Mouse (Mus musculus) forebrain, embryonic 13.5 days (tissue): ENCODE data around the gene Hlx. TPM values are rescaled to one million over a fixed set of nuclear protein-coding genes. Genes with fewer than 3 reads are reported as not detected.

Source experiments
- ATAC-seq: fragments of 200-750 bp; cut with Nextera tagmentation; 2 replicates; pipeline ENCODE4 v1.8.0; 2017
- H3K27ac ChIP-seq: fragments of 300-500 bp; sonication (generic); 2 replicates; pipeline ENCODE4 v1.5.1; 2015; ENCODE audit warnings: inconsistent platforms, mild to moderate bottlenecking, moderate library complexity
- H3K27me3 ChIP-seq: fragments of 300-500 bp; sonication (generic); 2 replicates; pipeline ENCODE4 v1.6.1; 2015; ENCODE audit warnings: mild to moderate bottlenecking, inconsistent platforms
- H3K36me3 ChIP-seq: fragments of 300-500 bp; sonication (generic); 2 replicates; pipeline ENCODE4 v1.6.1; 2015; ENCODE audit warnings: mild to moderate bottlenecking, inconsistent platforms; ENCODE audit not compliant: poor library complexity, severe bottlenecking
- H3K4me1 ChIP-seq: fragments of 300-500 bp; sonication (generic); 2 replicates; pipeline ENCODE4 v1.6.1; 2015; ENCODE audit warnings: inconsistent platforms
- H3K4me2 ChIP-seq: fragments of 300-500 bp; sonication (generic); 2 replicates; pipeline ENCODE4 v1.6.1; 2015; ENCODE audit warnings: inconsistent platforms, mild to moderate bottlenecking, moderate library complexity
- H3K4me3 ChIP-seq: fragments of 300-500 bp; sonication (generic); 2 replicates; pipeline ENCODE4 v1.5.1; 2015; ENCODE audit warnings: mild to moderate bottlenecking, inconsistent platforms
- H3K9ac ChIP-seq: fragments of 300-500 bp; sonication (generic); 2 replicates; pipeline ENCODE4 v1.6.1; 2015; ENCODE audit warnings: mild to moderate bottlenecking, inconsistent platforms
- H3K9me3 ChIP-seq: fragments of 300-500 bp; sonication (generic); replicated peaks from 2 replicates; pipeline ENCODE4 v1.6.1; 2016; ENCODE audit warnings: inconsistent platforms
- WGBS: fragments of 180-500 bp; shearing (Covaris S2); methylation state at CpG from one replicate; pipeline ENCODE4 v1.1.7; 2015; 5-methylcytosine and 5-hydroxymethylcytosine counted together
- polyA plus RNA-seq: library from polyadenylated mRNA; unstranded; fragments of >200 nt; fragmentation: Nextera tagmentation; extraction: Ambion mirVana; gene quantifications from 2 replicates; pipeline ENCODE4 v1.2.1, GENCODE M21; 2015

The Hlx gene
- polyA plus RNA-seq, 1 experiment from 2014 or later, result 1.5 TPM

GRCm38 (mm10) chr1:184750114-184750664, 17.8 kb upstream of the Hlx start:
- no peak overlapping the region for H3K27ac ChIP-seq
- no peak overlapping the region for H3K9ac ChIP-seq
- no peaks in the 10 kb centered on the region for H3K9me3 ChIP-seq
- H3K4me3 ChIP-seq, result no peak overlapping the region
- no peak for ATAC-seq
- H3K4me2 ChIP-seq, result no peak overlapping the region
- WGBS, result 80% methylated on average over 11 of the region's 11 CpGs
- no peaks in the 10 kb centered on the region for H3K36me3 ChIP-seq
- no peaks in the 10 kb centered on the region for H3K27me3 ChIP-seq
- H3K4me1 ChIP-seq, result 0 out of 2 replicates have a peak, but pooled peaks cover 3% of the 10 kb centered on the region

GRCm38 (mm10) chr1:184748692-184749152, 16.3 kb upstream of the Hlx start:
- H3K27ac ChIP-seq, result no peak overlapping the region
- H3K9ac ChIP-seq, result no peak overlapping the region
- H3K4me3 ChIP-seq, result no peak overlapping the region
- no peaks in the 10 kb centered on the region for H3K27me3 ChIP-seq
- no peak for ATAC-seq
- 0 out of 2 replicates have a peak, but pooled peaks cover 3% of the 10 kb centered on the region for H3K4me1 ChIP-seq
- H3K36me3 ChIP-seq, result no peaks in the 10 kb centered on the region
- WGBS, result 64% methylated on average over 14 of the region's 14 CpGs
- no peak overlapping the region for H3K4me2 ChIP-seq
- H3K9me3 ChIP-seq, result no peaks in the 10 kb centered on the region

GRCm38 (mm10) chr1:184737876-184738479, 5.6 kb upstream of the Hlx start:
- ATAC-seq, result peak; percentile 65; the same call in 1 of the 2 replicates
- Histone ChIP-seq H3K9me3 (no peaks in the 10 kb centered on the region), H3K4me3 (no peak overlapping the region), H3K36me3 (no peaks in the 10 kb centered on the region), H3K9ac (no peak overlapping the region), H3K4me2 (no peak overlapping the region), H3K27me3 (peaks cover 74% of the 10 kb centered on the region), H3K4me1 (peaks cover 4% of the 10 kb centered on the region; the same call in 1 of the 2 replicates), H3K27ac (no peak overlapping the region)
- 4% methylated on average over 14 of the region's 14 CpGs for WGBS

GRCm38 (mm10) chr1:184737228-184737627, 4.8 kb upstream of the Hlx start:
- Histone ChIP-seq H3K4me1 (peaks cover 10% of the 10 kb centered on the region), H3K9me3 (no peaks in the 10 kb centered on the region), H3K4me3 (no peak overlapping the region), H3K27me3 (peaks cover 79% of the 10 kb centered on the region), H3K36me3 (no peaks in the 10 kb centered on the region), H3K27ac (no peak overlapping the region), H3K4me2 (no peak overlapping the region), H3K9ac (no peak overlapping the region)
- WGBS, result 29% methylated on average over 2 of the region's 2 CpGs
- no peak for ATAC-seq

GRCm38 (mm10) chr1:184736260-184736659, 3.8 kb upstream of the Hlx start:
- 5% methylated on average over 5 of the region's 5 CpGs for WGBS

GRCm38 (mm10) chr1:184734991-184735920, 2.8 kb upstream of the Hlx start:
- WGBS, result 2% methylated on average over 25 of the region's 25 CpGs
- Histone ChIP-seq H3K27me3 (peaks cover 95% of the 10 kb centered on the region), H3K4me3 (no peak overlapping the region), H3K27ac (no peak overlapping the region), H3K4me2 (no peak overlapping the region), H3K36me3 (no peaks in the 10 kb centered on the region), H3K9ac (no peak overlapping the region), H3K9me3 (no peaks in the 10 kb centered on the region), H3K4me1 (peaks cover 20% of the 10 kb centered on the region)
- no peak for ATAC-seq

More at GRCm38 (mm10) chr1:184736260-184736659, 3.8 kb upstream of the Hlx start:
- H3K4me3 ChIP-seq, result no peak overlapping the region
- H3K4me1 ChIP-seq, result peaks cover 19% of the 10 kb centered on the region
- peaks cover 89% of the 10 kb centered on the region for H3K27me3 ChIP-seq
- H3K9ac ChIP-seq, result no peak overlapping the region
- ATAC-seq, result no peak
- H3K4me2 ChIP-seq, result no peak overlapping the region
- H3K27ac ChIP-seq, result no peak overlapping the region
- H3K9me3 ChIP-seq, result no peaks in the 10 kb centered on the region
- H3K36me3 ChIP-seq, result no peaks in the 10 kb centered on the region

GRCm38 (mm10) chr1:184734067-184734830, 1.8 kb upstream of the Hlx start:
- Histone ChIP-seq H3K4me2 (no peak overlapping the region), H3K36me3 (no peaks in the 10 kb centered on the region), H3K27ac (no peak overlapping the region), H3K27me3 (peaks cover 95% of the 10 kb centered on the region), H3K9me3 (no peaks in the 10 kb centered on the region), H3K9ac (no peak overlapping the region), H3K4me1 (peaks cover 20% of the 10 kb centered on the region), H3K4me3 (no peak overlapping the region)
- ATAC-seq, result no peak
- under 1% methylated on average over 24 of the region's 27 CpGs for WGBS

GRCm38 (mm10) chr1:184733300-184734066, 1.1 kb upstream of the Hlx start:
- WGBS, result 2% methylated on average over 28 of the region's 28 CpGs
- peaks cover 95% of the 10 kb centered on the region for H3K27me3 ChIP-seq
- no peak for ATAC-seq
- H3K27ac ChIP-seq, result no peak overlapping the region
- H3K4me1 ChIP-seq, result peaks cover 20% of the 10 kb centered on the region
- H3K9me3 ChIP-seq, result no peaks in the 10 kb centered on the region
- no peaks in the 10 kb centered on the region for H3K36me3 ChIP-seq
- H3K9ac ChIP-seq, result no peak overlapping the region
- peak overlapping the region; percentile 84 for H3K4me2 ChIP-seq
- peak overlapping the region; percentile 52; the same call in 1 of the 2 replicates for H3K4me3 ChIP-seq

GRCm38 (mm10) chr1:184731644-184732545, 524 bp downstream of the Hlx start:
- Histone ChIP-seq H3K27ac (no peak overlapping the region), H3K4me1 (peaks cover 32% of the 10 kb centered on the region), H3K27me3 (peaks cover 96% of the 10 kb centered on the region), H3K9me3 (no peaks in the 10 kb centered on the region), H3K4me2 (peak overlapping the region; percentile 84), H3K36me3 (no peaks in the 10 kb centered on the region), H3K9ac (peak overlapping the region; percentile 59), H3K4me3 (peak overlapping the region; percentile 52)
- under 1% methylated on average over 79 of the region's 85 CpGs for WGBS
- peak; percentile 53 for ATAC-seq

GRCm38 (mm10) chr1:184731091-184731640, 1.3 kb downstream of the Hlx start:
- Histone ChIP-seq H3K9ac (peak overlapping the region; percentile 59; the same call in 1 of the 2 replicates), H3K4me3 (peak overlapping the region; percentile 52), H3K36me3 (no peaks in the 10 kb centered on the region), H3K4me1 (peaks cover 32% of the 10 kb centered on the region), H3K9me3 (no peaks in the 10 kb centered on the region), H3K27ac (no peak overlapping the region), H3K27me3 (peaks cover 96% of the 10 kb centered on the region), H3K4me2 (peak overlapping the region; percentile 84)
- no peak for ATAC-seq
- 1% methylated on average over 18 of the region's 18 CpGs for WGBS
